Mouse (Mus musculus) myocyte (in vitro differentiated cells): ENCODE data around the gene Wdr59.

Experiments
- MAX ChIP-seq: IDR thresholded peaks from one replicate; pipeline ENCODE4 v1.6.1; 2011; ENCODE audit warnings: low read depth, mild to moderate bottlenecking, control low read depth
- POLR2A ChIP-seq: IDR thresholded peaks from one replicate; pipeline ENCODE4 v1.6.1; 2011; ENCODE audit warnings: low read depth, mild to moderate bottlenecking, control low read depth, moderate library complexity; ENCODE audit not compliant: insufficient read length
- POLR2AphosphoS2 ChIP-seq: IDR thresholded peaks from one replicate; pipeline ENCODE4 v1.6.1; 2011; ENCODE audit warnings: low read depth, control low read depth; ENCODE audit not compliant: insufficient read length

GRCm38 (mm10) chr8:111563075-111563474 is 41.2 kb upstream of the Wdr59 start:
- TF ChIP-seq MAX, result no peak
- no peak for TF ChIP-seq POLR2A
- no peak for TF ChIP-seq POLR2AphosphoS2
